Mouse (Mus musculus): ENCODE data around the gene Kndc1.

- no peak for TF ChIP-seq CTCF (IDR thresholded peaks at IDR 0.05)
- TF ChIP-seq POLR2A (IDR thresholded peaks at IDR 0.05; ENCODE audit: insufficient read depth, low read depth, low read length) = no peak
- TF ChIP-seq EP300 (IDR thresholded peaks at IDR 0.05; ENCODE audit: insufficient read depth, low read depth, low read length) = no peak
Observed at GRCm38 (mm10) chr7:139908176-139908575, 13.7 kb downstream of the Kndc1 start.

Data from heart, adult 2 months (tissue).